Mouse (Mus musculus) myocyte (in vitro differentiated cells): ENCODE results near the gene Znrf1. TPM values are rescaled to one million over a fixed set of nuclear protein-coding genes. Genes with fewer than 3 reads are reported as not detected.

Experiments
- H3K27me3 ChIP-seq: one replicate; pipeline ENCODE4 v1.6.1; 2011; ENCODE audit not compliant: control insufficient read depth, insufficient read depth, insufficient read length
- H3K36me3 ChIP-seq: one replicate; pipeline ENCODE4 v1.6.1; 2011; ENCODE audit not compliant: control insufficient read depth, insufficient read depth
- H3K4me2 ChIP-seq: one replicate; pipeline ENCODE4 v1.6.1; 2011; ENCODE audit warnings: low read depth, control low read depth
- H3K4me3 ChIP-seq: one replicate; pipeline ENCODE4 v1.5.1; 2011; ENCODE audit warnings: mild to moderate bottlenecking, control low read depth, moderate library complexity
- H3K79me2 ChIP-seq: one replicate; pipeline ENCODE4 v1.6.1; 2011; ENCODE audit not compliant: control insufficient read depth, insufficient read depth
- H3ac ChIP-seq: one replicate; pipeline ENCODE4 v1.6.1; 2011; ENCODE audit not compliant: control insufficient read depth, insufficient read length
- CEBPB ChIP-seq: IDR thresholded peaks from 2 replicates; pipeline ENCODE4 v1.6.1; 2011; ENCODE audit warnings: mild to moderate bottlenecking, moderate library complexity; ENCODE audit not compliant: poor library complexity, insufficient read depth, severe bottlenecking
- E2F4 ChIP-seq: IDR thresholded peaks from one replicate; pipeline ENCODE4 v1.6.1; 2011; ENCODE audit warnings: mild to moderate bottlenecking, control low read depth, moderate library complexity; ENCODE audit not compliant: insufficient read depth
- MAX ChIP-seq: IDR thresholded peaks from one replicate; pipeline ENCODE4 v1.6.1; 2011; ENCODE audit warnings: low read depth, mild to moderate bottlenecking, control low read depth
- MYOD1 ChIP-seq, 3 experiments: IDR thresholded peaks; one replicate each; pipeline ENCODE4 v1.6.1; 2011; ENCODE audit warnings: control low read depth in 2 of 3, low read depth in 2 of 3, mild to moderate bottlenecking in 2 of 3, moderate library complexity in 1 of 3; ENCODE audit not compliant: insufficient read length in 2 of 3, control insufficient read depth in 1 of 3
- MYOG ChIP-seq, 3 experiments: IDR thresholded peaks; one replicate each; pipeline ENCODE4 v1.6.1; 2011; ENCODE audit warnings: control low read depth in 2 of 3, low read depth in 2 of 3, mild to moderate bottlenecking in 2 of 3; ENCODE audit not compliant: insufficient read length in 2 of 3, control insufficient read depth in 1 of 3, insufficient read depth in 1 of 3
- POLR2A ChIP-seq: IDR thresholded peaks from one replicate; pipeline ENCODE4 v1.6.1; 2011; ENCODE audit warnings: low read depth, mild to moderate bottlenecking, control low read depth, moderate library complexity; ENCODE audit not compliant: insufficient read length
- POLR2AphosphoS2 ChIP-seq: IDR thresholded peaks from one replicate; pipeline ENCODE4 v1.6.1; 2011; ENCODE audit warnings: low read depth, control low read depth; ENCODE audit not compliant: insufficient read length
- REST ChIP-seq: IDR thresholded peaks from one replicate; pipeline ENCODE4 v1.6.1; 2011; ENCODE audit warnings: mild to moderate bottlenecking, control low read depth, moderate library complexity; ENCODE audit not compliant: insufficient read depth, insufficient read length
- SRF ChIP-seq: IDR thresholded peaks from one replicate; pipeline ENCODE4 v1.6.1; 2011; ENCODE audit warnings: low read depth; ENCODE audit not compliant: control insufficient read depth, insufficient read length
- TCF12 ChIP-seq: IDR thresholded peaks from one replicate; pipeline ENCODE4 v1.6.1; 2011; ENCODE audit warnings: mild to moderate bottlenecking, control low read depth; ENCODE audit not compliant: poor library complexity, insufficient read depth, severe bottlenecking
- TCF3 ChIP-seq: IDR thresholded peaks from one replicate; pipeline ENCODE4 v1.6.1; 2011; ENCODE audit warnings: low read depth, control low read depth; ENCODE audit not compliant: insufficient read length
- USF1 ChIP-seq: IDR thresholded peaks from one replicate; pipeline ENCODE4 v1.6.1; 2011; ENCODE audit warnings: low read depth, mild to moderate bottlenecking, control low read depth, moderate library complexity
- polyA plus RNA-seq: library from polyadenylated mRNA; unstranded; fragments of >200 nt; fragmentation: generic; extraction: Trizol; gene quantifications from one replicate; pipeline ENCODE4 v1.2.1, GENCODE M21; 2012; ENCODE audit warnings: missing spikeins

Znrf1 gene
- polyA plus RNA-seq, 1 experiment: 39.2 TPM

DNA sequence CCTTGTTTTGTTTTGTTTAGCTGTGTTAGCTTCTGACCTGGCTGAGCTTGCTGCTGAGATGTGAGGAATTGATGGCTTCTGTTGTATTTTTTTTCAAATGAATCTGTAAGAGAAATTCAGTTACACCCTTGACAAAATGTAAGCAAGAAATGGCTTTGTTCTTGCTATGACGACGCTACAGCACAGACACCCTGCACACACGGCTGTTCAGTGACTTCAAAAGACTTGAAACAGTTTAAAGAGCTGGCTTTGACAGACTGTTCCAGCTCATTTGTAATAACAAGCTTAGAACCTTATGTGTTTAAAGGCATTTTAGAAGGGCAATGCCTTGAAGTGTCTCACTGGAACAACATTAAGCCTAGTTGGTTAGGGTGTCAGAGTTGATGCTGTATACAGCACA is 46.5 kb downstream of the Znrf1 start:
- H3K36me3 ChIP-seq: no peaks in the 10 kb centered on the region
- H3K27me3 ChIP-seq: no peaks in the 10 kb centered on the region
- H3K79me2 ChIP-seq: peaks cover 43% of the 10 kb centered on the region
- no peak for TF ChIP-seq TCF3
- no peak for TF ChIP-seq E2F4
- no peak overlapping the region for H3ac ChIP-seq
- H3K4me3 ChIP-seq: no peak overlapping the region
- no peak overlapping the region for H3K4me2 ChIP-seq

DNA sequence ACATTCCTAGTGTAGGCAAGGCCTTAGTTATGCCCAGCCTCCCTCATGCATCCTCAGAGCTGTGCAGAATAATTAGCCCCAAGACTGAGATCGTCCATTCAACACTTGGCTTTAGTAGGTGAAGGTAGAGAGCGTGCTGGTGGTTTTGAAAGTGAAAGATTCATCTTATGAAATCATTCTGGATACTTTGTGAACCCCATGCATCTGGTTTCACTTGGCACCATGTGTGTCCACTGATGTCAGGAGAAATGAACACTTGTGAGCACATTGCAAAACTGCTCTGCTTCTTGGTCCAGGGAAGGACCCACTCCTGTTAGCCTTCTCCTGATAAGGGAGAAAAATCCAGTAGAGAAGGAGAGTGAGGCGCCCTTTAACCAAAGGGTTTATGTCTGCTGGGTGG is 49.0 kb downstream of the Znrf1 start:
- no peak for TF ChIP-seq POLR2A
- TF ChIP-seq MAX: no peak
- no peak for TF ChIP-seq TCF12
- no peak for TF ChIP-seq MYOD1 (IDR thresholded peaks at IDR 0.05; ENCODE audit: control insufficient read depth in 1 of 3, insufficient read length in 2 of 3, low read depth in 2 of 3)
- no peak for TF ChIP-seq CEBPB
- TF ChIP-seq USF1: no peak
- TF ChIP-seq REST: no peak
- TF ChIP-seq MYOG (IDR thresholded peaks at IDR 0.05; ENCODE audit: control insufficient read depth in 1 of 3, insufficient read depth in 1 of 3, insufficient read length in 2 of 3, low read depth in 2 of 3): no peak
- TF ChIP-seq SRF: no peak
- no peak for TF ChIP-seq E2F4
- no peak for TF ChIP-seq TCF3
- TF ChIP-seq POLR2AphosphoS2: no peak
- Histone ChIP-seq H3K4me3 (no peak overlapping the region), H3K27me3 (no peaks in the 10 kb centered on the region), H3K4me2 (no peak overlapping the region), H3K79me2 (peaks cover 68% of the 10 kb centered on the region), H3K36me3 (no peaks in the 10 kb centered on the region), H3ac (no peak overlapping the region)

- Histone ChIP-seq H3ac (no peak overlapping the region), H3K4me3 (no peak overlapping the region), H3K4me2 (no peak overlapping the region), H3K36me3 (no peaks in the 10 kb centered on the region), H3K79me2 (peaks cover 87% of the 10 kb centered on the region), H3K27me3 (no peaks in the 10 kb centered on the region)
- TF ChIP-seq USF1: no peak
- TF ChIP-seq E2F4: no peak
- no peak for TF ChIP-seq MYOG (IDR thresholded peaks at IDR 0.05; ENCODE audit: control insufficient read depth in 1 of 3, insufficient read depth in 1 of 3, insufficient read length in 2 of 3, low read depth in 2 of 3)
- TF ChIP-seq TCF3: no peak
- TF ChIP-seq POLR2A: no peak
- TF ChIP-seq TCF12: no peak
Measured at GRCm38 (mm10) chr8:111587545-111588094, 51.7 kb downstream of the Znrf1 start.

GRCm38 (mm10) chr8:111588336-111588735 is 52.4 kb downstream of the Znrf1 start:
- no peak overlapping the region for H3K4me2 ChIP-seq
- no peak overlapping the region for H3ac ChIP-seq
- H3K4me3 ChIP-seq: no peak overlapping the region
- no peaks in the 10 kb centered on the region for H3K27me3 ChIP-seq
- TF ChIP-seq POLR2A (no peak), MAX (no peak), CEBPB (no peak), TCF3 (no peak), MYOD1 (IDR thresholded peaks at IDR 0.05; ENCODE audit: control insufficient read depth in 1 of 3, insufficient read length in 2 of 3, low read depth in 2 of 3) (no peak), MYOG (IDR thresholded peaks at IDR 0.05; ENCODE audit: control insufficient read depth in 1 of 3, insufficient read depth in 1 of 3, insufficient read length in 2 of 3, low read depth in 2 of 3) (no peak), POLR2AphosphoS2 (no peak), REST (no peak), TCF12 (no peak), USF1 (no peak), SRF (no peak), E2F4 (no peak)
- peaks cover 87% of the 10 kb centered on the region for H3K79me2 ChIP-seq
- H3K36me3 ChIP-seq: no peaks in the 10 kb centered on the region

GRCm38 (mm10) chr8:111590214-111590613 is 54.3 kb downstream of the Znrf1 start:
- TF ChIP-seq MYOD1 (IDR thresholded peaks at IDR 0.05; ENCODE audit: control insufficient read depth in 1 of 3, insufficient read length in 2 of 3, low read depth in 2 of 3): no peak
- TF ChIP-seq E2F4: no peak
- TF ChIP-seq MAX: no peak
- TF ChIP-seq CEBPB: no peak
- no peak for TF ChIP-seq POLR2A
- TF ChIP-seq POLR2AphosphoS2: no peak
- no peak for TF ChIP-seq TCF12
- TF ChIP-seq MYOG (IDR thresholded peaks at IDR 0.05; ENCODE audit: control insufficient read depth in 1 of 3, insufficient read depth in 1 of 3, insufficient read length in 2 of 3, low read depth in 2 of 3): no peak
- no peak for TF ChIP-seq USF1
- no peak for TF ChIP-seq REST
- TF ChIP-seq TCF3: no peak
- no peak for TF ChIP-seq SRF
- H3K4me2 ChIP-seq: peak overlapping the region; percentile 46
- H3K79me2 ChIP-seq: peaks cover 95% of the 10 kb centered on the region
- H3ac ChIP-seq: no peak overlapping the region
- no peaks in the 10 kb centered on the region for H3K36me3 ChIP-seq
- no peaks in the 10 kb centered on the region for H3K27me3 ChIP-seq
- H3K4me3 ChIP-seq: no peak overlapping the region
